Mouse (Mus musculus): ENCODE data around the gene Hoxc5. TPM values are rescaled to one million over a fixed set of nuclear protein-coding genes. Genes with fewer than 3 reads are reported as not detected.
A peak's percentile ranks its signal among the peaks of the same experiment; 100 is the strongest.

Hoxc5 gene
- polyA plus RNA-seq, 1 experiment from 2014 or later: 4.8 TPM

DNA sequence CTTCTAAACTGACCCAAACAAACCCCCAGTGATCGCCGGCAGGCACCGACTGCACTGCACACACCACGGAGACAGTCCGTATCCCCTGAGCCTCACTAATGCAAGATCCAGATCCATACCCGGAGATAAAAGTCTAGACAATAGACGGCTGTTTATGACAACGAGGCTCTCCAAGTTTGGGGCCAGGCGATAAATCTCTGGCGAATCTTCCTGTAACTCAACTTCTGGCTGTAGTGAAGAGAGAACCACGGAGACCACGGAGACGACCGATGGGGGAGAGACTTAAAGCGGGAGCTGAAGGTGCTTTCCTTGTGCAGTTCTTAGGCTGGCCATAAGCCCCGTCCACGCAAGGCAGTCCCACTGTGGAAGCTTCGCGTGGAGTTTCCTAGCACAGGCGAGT is 17.5 kb upstream of the Hoxc5 start:
- Histone ChIP-seq H3K4me1 (peaks cover 23% of the 10 kb centered on the region), H3K27me3 (peaks cover 98% of the 10 kb centered on the region), H3K27ac (no peak overlapping the region), H3K4me2 (0 out of 2 replicates have a peak overlapping the region, but pooled peaks have one; percentile 16), H3K9me3 (replicated peaks) (no peaks in the 10 kb centered on the region), H3K9ac (no peak overlapping the region), H3K4me3 (replicated peaks) (no peak overlapping the region), H3K36me3 (no peaks in the 10 kb centered on the region)
- ATAC-seq (replicated peaks; ENCODE audit: low FRiP score): no peak
- 4% methylated on average over 20 of the region's 20 CpGs for WGBS

DNA sequence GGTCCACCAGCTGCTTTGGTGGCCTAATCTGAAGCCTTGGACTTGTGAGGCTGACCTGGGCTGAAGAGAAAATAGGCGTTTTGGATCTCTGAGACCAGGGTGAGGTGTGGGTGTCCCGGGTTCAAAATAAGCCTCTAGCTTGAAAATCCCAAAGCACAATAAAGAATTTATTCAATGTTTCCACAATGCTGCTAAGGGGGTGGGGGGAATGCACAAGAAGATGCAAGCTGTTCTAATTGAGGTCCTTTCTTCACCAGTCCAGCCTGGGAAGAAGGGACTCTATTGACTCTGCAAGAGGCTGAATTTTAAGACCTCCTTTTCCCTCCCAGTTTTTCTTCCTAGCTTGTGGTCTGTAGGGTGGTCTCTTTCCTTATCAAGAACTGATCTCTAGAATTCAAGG is 16.4 kb upstream of the Hoxc5 start:
- H3K4me2 ChIP-seq: peak overlapping the region; percentile 36; the same call in 1 of the 2 replicates
- H3K36me3 ChIP-seq: no peaks in the 10 kb centered on the region
- WGBS: 32% methylated on average over 2 of the region's 2 CpGs
- H3K4me3 ChIP-seq (replicated peaks): no peak overlapping the region
- no peak overlapping the region for H3K9ac ChIP-seq
- peaks cover 88% of the 10 kb centered on the region for H3K27me3 ChIP-seq
- peaks cover 32% of the 10 kb centered on the region for H3K4me1 ChIP-seq
- no peaks in the 10 kb centered on the region for H3K9me3 ChIP-seq (replicated peaks)
- no peak overlapping the region for H3K27ac ChIP-seq
- ATAC-seq (replicated peaks; ENCODE audit: low FRiP score): no peak

DNA sequence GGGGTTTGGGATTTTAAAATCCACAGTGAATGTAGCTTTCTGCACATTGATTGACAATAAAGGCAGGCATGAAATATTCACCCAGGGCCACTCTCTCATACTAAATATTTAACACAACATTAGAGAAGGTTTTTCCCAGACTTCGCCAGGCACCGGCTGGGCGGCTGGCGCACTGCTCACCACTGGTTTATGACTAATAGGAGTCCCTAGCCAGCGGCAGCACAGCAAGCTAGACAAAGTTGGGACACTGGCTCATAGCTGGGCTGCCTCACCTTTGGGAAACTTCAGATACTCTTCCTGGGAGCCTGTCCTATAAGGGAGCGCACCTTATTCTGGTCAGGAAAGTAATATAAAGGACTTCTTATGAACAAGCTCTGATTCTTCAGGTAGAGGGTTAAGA is 13.7 kb upstream of the Hoxc5 start:
- 30% methylated on average over 6 of the region's 6 CpGs for WGBS
- Histone ChIP-seq H3K4me2 (peak overlapping the region; percentile 78), H3K27me3 (peaks cover 84% of the 10 kb centered on the region), H3K4me1 (peaks cover 56% of the 10 kb centered on the region), H3K27ac (no peak overlapping the region), H3K36me3 (no peaks in the 10 kb centered on the region), H3K9ac (0 out of 2 replicates have a peak overlapping the region, but pooled peaks have one; percentile 21), H3K4me3 (replicated peaks) (peak overlapping the region; percentile 59), H3K9me3 (replicated peaks) (no peaks in the 10 kb centered on the region)
- no peak for ATAC-seq (replicated peaks; ENCODE audit: low FRiP score)

DNA sequence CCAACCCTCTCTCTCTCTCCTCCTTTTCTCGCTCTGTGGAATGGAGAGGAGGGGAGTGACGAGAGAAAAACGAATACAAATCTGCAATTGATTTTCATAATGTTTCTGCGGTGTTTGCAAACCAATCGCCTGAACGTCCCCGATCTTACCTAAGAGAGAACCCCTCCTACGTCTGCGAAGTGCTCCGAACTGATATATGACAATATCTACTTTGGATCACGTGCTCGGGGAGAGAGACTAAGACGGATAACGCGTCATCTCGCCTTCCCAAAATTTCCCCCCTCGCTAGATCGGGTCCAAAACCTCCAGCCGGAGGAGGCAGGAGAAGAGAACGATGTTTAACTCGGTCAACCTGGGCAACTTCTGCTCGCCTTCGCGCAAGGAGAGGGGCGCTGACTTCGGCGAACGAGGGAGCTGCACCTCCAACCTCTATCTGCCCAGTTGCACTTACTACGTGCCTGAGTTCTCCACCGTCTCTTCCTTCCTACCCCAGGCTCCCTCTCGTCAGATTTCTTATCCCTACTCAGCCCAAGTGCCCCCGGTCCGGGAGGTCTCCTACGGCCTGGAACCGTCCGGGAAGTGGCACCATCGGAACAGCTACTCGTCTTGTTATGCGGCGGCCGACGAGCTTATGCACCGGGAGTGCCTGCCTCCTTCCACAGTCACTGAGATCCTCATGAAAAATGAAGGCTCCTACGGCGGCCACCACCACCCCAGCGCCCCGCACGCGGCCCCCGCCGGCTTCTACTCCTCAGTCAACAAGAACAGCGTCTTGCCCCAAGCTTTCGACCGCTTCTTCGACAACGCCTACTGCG is 12.8 kb upstream of the Hoxc5 start, which contains the start of gene Hoxc11:
Gene Hoxc11, plus strand, starts transcription at position 236 of the 815 bp plus-strand sequence.
- Histone ChIP-seq H3K27me3 (peaks cover 79% of the 10 kb centered on the region), H3K4me1 (peaks cover 60% of the 10 kb centered on the region), H3K36me3 (no peaks in the 10 kb centered on the region), H3K4me2 (peak within 1 kb of the TSS; percentile 78), H3K27ac (peak within 1 kb of the TSS; percentile 93), H3K9ac (peak within 1 kb of the TSS; percentile 70), H3K9me3 (replicated peaks) (no peaks in the 10 kb centered on the region), H3K4me3 (replicated peaks) (peak within 1 kb of the TSS; percentile 59)
- WGBS: under 1% methylated on average over 56 of the region's 57 CpGs
- ATAC-seq (replicated peaks; ENCODE audit: low FRiP score): peak; percentile 19

DNA sequence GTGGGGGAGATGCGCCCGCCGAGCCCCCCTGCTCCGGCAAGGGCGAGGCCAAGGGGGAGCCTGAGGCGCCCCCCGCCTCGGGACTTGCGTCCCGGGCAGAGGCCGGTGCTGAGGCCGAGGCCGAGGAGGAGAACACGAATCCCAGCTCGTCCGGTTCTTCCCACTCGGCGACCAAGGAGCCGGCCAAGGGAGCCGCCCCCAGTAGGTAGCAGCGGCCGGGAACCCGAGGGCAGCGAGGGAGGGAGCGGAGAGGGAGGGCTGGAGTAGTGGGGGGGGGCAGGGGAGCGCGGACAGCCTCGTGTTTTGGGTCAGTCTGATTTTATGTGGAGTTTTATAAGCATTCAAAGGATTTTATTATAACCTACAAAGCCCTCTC is 12.2 kb upstream of the Hoxc5 start:
- H3K36me3 ChIP-seq: no peaks in the 10 kb centered on the region
- H3K27me3 ChIP-seq: peaks cover 79% of the 10 kb centered on the region
- no peaks in the 10 kb centered on the region for H3K9me3 ChIP-seq (replicated peaks)
- peak; percentile 31 for ATAC-seq (replicated peaks; ENCODE audit: low FRiP score)
- peaks cover 61% of the 10 kb centered on the region for H3K4me1 ChIP-seq
- H3K4me2 ChIP-seq: peak overlapping the region; percentile 78
- H3K9ac ChIP-seq: peak overlapping the region; percentile 70
- 2% methylated on average over 28 of the region's 28 CpGs for WGBS
- H3K27ac ChIP-seq: peak overlapping the region; percentile 93
- H3K4me3 ChIP-seq (replicated peaks): peak overlapping the region; percentile 59

DNA sequence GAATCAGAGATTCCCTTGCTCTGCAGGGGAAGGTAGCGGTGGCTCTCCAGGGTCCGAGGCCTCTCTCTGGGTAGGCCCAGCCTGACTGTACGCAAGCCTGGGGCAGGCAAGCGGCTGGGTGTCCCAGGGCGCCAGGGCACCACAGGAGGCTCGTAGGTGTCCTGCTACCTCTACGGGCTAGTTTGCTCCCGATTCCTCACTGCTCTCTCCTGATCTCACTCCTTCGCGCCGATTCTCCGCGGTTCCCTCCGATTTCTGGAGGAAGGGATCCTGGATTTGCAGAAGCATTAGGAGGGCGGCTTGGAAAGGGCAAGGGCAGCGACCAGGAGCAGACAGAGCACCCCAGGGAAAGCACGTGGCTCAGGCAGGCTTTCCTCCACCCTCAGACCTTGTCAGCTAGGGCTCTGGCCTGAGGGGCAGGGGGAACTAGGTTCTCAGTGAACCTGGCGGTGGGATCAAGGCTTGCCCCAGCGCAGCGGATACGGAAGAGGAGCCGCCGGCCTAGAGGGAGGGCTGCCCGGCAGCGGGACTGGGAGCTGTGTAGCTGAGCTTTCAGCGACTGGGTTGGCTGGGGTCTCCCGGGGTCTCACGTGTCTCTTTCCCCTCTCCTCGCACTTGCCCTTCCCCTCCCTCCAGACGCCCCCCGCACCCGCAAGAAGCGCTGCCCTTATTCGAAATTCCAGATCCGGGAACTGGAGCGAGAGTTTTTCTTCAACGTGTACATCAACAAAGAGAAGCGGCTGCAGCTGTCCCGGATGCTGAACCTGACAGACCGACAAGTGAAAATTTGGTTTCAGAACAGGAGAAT is 11.2 kb upstream of the Hoxc5 start:
- Histone ChIP-seq H3K27ac (peak overlapping the region; percentile 93), H3K36me3 (no peaks in the 10 kb centered on the region), H3K4me2 (peak overlapping the region; percentile 78), H3K9ac (peak overlapping the region; percentile 70), H3K9me3 (replicated peaks) (no peaks in the 10 kb centered on the region), H3K4me3 (replicated peaks) (peak overlapping the region; percentile 59), H3K27me3 (peaks cover 76% of the 10 kb centered on the region), H3K4me1 (peaks cover 66% of the 10 kb centered on the region)
- 1% methylated on average over 40 of the region's 40 CpGs for WGBS
- 0 out of 2 replicates have a peak, but pooled peaks have one; percentile 17 for ATAC-seq (replicated peaks; ENCODE audit: low FRiP score)

DNA sequence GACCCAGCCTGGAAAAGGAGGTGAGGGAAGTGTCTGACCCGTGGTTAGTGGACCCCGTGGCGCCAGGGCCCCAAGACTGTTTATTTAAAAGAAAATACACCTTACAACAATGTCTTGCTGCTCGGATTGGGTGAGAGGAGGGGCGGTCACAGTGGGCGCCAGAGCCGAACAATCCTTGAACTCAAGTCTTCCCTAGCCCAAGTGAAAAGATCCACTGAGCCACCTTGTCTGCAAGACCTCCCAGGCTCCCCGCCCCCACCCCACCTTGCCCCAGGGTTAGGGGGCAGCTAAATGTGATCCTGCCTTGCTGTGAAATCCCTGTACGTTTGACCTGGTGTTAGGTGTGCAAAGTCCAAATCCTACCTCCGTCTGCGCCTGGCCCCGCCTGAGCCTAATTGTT is 10.3 kb upstream of the Hoxc5 start:
- Histone ChIP-seq H3K4me3 (replicated peaks) (peak overlapping the region; percentile 59), H3K9ac (no peak overlapping the region), H3K4me1 (peaks cover 73% of the 10 kb centered on the region), H3K27me3 (peaks cover 73% of the 10 kb centered on the region), H3K36me3 (no peaks in the 10 kb centered on the region), H3K9me3 (replicated peaks) (no peaks in the 10 kb centered on the region), H3K4me2 (peak overlapping the region; percentile 78), H3K27ac (peak overlapping the region; percentile 93)
- peak; percentile 15; the same call in 1 of the 2 replicates for ATAC-seq (replicated peaks; ENCODE audit: low FRiP score)
- 8% methylated on average over 12 of the region's 12 CpGs for WGBS

DNA sequence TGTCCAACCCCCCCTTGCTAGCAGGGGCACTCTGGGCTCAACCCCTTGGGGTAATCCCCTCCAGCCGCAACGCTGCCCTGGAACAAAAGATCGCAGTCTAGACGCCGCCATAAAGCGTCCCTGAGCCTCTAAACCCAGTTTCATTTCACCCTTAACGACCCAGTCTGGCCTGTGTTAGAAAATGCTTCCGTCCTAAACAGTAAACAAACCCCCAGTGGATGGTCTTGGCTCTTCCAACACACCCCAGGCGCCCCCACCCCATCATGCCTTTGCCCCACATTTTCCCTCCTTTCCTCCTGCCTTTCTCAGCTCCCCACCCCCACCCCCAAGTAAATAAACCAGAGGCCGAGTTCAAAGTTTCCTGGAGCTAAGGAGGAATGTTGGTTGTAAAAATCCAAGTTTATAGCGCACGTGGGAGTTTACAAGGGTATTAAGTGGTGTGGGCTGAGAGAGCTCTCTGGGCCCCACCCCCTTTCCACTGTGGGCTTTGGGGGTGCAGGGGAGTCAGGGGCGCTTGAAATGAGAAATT is 7.5 kb upstream of the Hoxc5 start:
- ATAC-seq (replicated peaks; ENCODE audit: low FRiP score): peak; percentile 47
- H3K9ac ChIP-seq: peak overlapping the region; percentile 49
- no peaks in the 10 kb centered on the region for H3K36me3 ChIP-seq
- peak overlapping the region; percentile 34 for H3K4me3 ChIP-seq (replicated peaks)
- peak overlapping the region; percentile 64 for H3K4me2 ChIP-seq
- H3K27me3 ChIP-seq: peaks cover 61% of the 10 kb centered on the region
- peak overlapping the region; percentile 96 for H3K27ac ChIP-seq
- peaks cover 72% of the 10 kb centered on the region for H3K4me1 ChIP-seq
- WGBS: 1% methylated on average over 13 of the region's 13 CpGs
- H3K9me3 ChIP-seq (replicated peaks): no peaks in the 10 kb centered on the region

DNA sequence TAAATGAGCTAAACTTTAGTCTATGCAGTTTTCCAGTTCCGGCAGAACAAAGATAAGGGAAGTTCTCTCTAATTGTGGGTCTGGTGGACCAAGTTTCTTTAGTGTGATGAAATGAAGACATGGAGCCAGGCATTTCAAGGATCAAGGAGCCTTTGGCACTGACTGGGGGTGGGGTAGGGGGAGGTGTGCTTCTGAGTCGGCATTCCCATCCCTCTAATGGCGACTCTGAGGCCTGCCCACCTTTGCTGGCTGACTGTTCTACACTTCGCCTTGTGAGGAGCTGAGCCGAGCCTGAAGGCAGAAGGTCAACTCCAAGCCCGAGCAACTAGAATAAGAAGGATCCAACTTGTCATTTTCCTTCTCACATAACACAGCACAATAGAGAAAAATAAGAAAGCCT is 5.5 kb upstream of the Hoxc5 start:
- Histone ChIP-seq H3K9me3 (replicated peaks) (no peaks in the 10 kb centered on the region), H3K27ac (peak overlapping the region; percentile 96), H3K4me1 (peaks cover 65% of the 10 kb centered on the region), H3K36me3 (no peaks in the 10 kb centered on the region), H3K27me3 (peaks cover 70% of the 10 kb centered on the region), H3K4me2 (peak overlapping the region; percentile 64), H3K9ac (peak overlapping the region; percentile 35), H3K4me3 (replicated peaks) (peak overlapping the region; percentile 32)
- ATAC-seq (replicated peaks; ENCODE audit: low FRiP score): no peak
- 6% methylated on average over 6 of the region's 6 CpGs for WGBS

DNA sequence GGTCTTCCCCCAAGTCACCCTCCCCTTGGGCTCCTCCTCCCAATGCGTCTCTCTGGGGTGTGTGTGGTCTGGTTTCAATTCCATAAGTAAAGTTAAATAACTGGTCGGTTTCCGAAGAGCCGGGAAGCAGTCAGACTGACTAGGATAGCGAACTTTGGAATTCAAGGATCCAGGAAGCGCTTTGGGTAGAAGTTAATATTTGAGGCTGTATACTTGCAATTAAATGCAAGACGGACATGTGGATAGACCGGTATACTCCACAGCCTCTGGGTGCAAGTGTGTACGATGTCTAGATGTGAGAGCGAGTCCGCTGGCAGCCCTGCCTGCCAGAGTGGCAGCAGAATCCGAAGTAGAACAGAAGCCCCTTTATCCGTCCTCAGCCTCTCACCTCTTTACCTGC is 4.8 kb upstream of the Hoxc5 start:
- no peaks in the 10 kb centered on the region for H3K36me3 ChIP-seq
- H3K27ac ChIP-seq: peak overlapping the region; percentile 92
- H3K4me2 ChIP-seq: peak overlapping the region; percentile 77
- H3K4me3 ChIP-seq (replicated peaks): peak overlapping the region; percentile 65
- WGBS: 6% methylated on average over 13 of the region's 13 CpGs
- no peak for ATAC-seq (replicated peaks; ENCODE audit: low FRiP score)
- H3K9ac ChIP-seq: peak overlapping the region; percentile 63
- H3K27me3 ChIP-seq: peaks cover 70% of the 10 kb centered on the region
- H3K9me3 ChIP-seq (replicated peaks): no peaks in the 10 kb centered on the region
- peaks cover 64% of the 10 kb centered on the region for H3K4me1 ChIP-seq

DNA sequence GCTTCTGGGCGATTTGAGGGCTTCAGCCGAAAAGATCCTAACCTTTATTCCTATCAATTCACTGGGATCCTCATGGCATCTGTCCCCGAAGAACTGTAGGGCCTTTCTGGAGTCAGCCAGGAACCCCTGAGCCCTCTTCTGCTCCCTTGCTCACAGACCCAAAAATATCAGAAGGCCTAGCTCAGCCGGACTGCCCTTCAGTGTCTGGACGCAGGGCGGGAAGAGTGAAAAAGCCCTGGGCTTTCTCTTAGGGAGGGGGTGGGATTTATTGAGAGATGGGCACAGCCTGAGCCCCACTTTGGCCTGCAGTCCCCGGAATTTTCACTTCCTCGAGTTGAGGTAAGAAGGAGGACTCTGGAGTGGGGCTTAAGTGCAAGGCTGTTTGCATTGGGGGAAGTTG is 4.0 kb upstream of the Hoxc5 start:
- Histone ChIP-seq H3K4me3 (replicated peaks) (peak overlapping the region; percentile 65), H3K27me3 (peaks cover 67% of the 10 kb centered on the region), H3K9ac (peak overlapping the region; percentile 63), H3K36me3 (no peaks in the 10 kb centered on the region), H3K4me2 (peak overlapping the region; percentile 77), H3K4me1 (peaks cover 58% of the 10 kb centered on the region), H3K9me3 (replicated peaks) (no peaks in the 10 kb centered on the region), H3K27ac (peak overlapping the region; percentile 92)
- ATAC-seq (replicated peaks; ENCODE audit: low FRiP score): no peak
- 8% methylated on average over 8 of the region's 8 CpGs for WGBS
